Comparison of ENCODE assay signal across 12 mouse cellular contexts in genomic region chr19:37946696-37947095, GRCm38 (mm10).
DNase-seq lines count a peak whose midpoint lies in the region; ATAC-seq and TF ChIP-seq lines count a peak whose summit lies in the region.
"Had no signal": no experiment of that assay in that cellular context is flagged by ENCODE, and none has a peak within 500 bp of the region (broad histone marks: within the 10 kb centered on the region; RNA-seq: fewer than 3 reads in every experiment).

No protein-coding gene starts in this region.

- 27% methylated on average over 4 of the region's 4 CpGs for WGBS in heart, postnatal 0 days
- WGBS in midbrain, embryonic 14.5 days = 21% methylated on average over 4 of the region's 4 CpGs
- WGBS in midbrain, embryonic 16.5 days = 19% methylated on average over 4 of the region's 4 CpGs
- 22% methylated on average over 4 of the region's 4 CpGs for WGBS in stomach, postnatal 0 days

- no peak overlapping the region for H3K4me2 ChIP-seq in heart, postnatal 0 days (ENCODE audit: low read depth, low read length)
- H3K4me2 ChIP-seq in midbrain, embryonic 14.5 days (ENCODE audit: low read length) = no peak overlapping the region
- no peak overlapping the region for H3K4me2 ChIP-seq in midbrain, embryonic 16.5 days (ENCODE audit: low read length)
- H3K4me2 ChIP-seq in stomach, postnatal 0 days (replicated peaks; ENCODE audit: low read depth) = no peak overlapping the region
- H3K4me2 ChIP-seq: embryonic facial prominence, embryonic 15.5 days; liver, embryonic 13.5 days; stomach, embryonic 15.5 days had no signal

- H3K9me3 ChIP-seq in heart, postnatal 0 days (replicated peaks; ENCODE audit: control insufficient read depth, low read length) = no peaks in the 10 kb centered on the region
- no peaks in the 10 kb centered on the region for H3K9me3 ChIP-seq in midbrain, embryonic 14.5 days (ENCODE audit: control insufficient read depth, low read length)
- H3K9me3 ChIP-seq in midbrain, embryonic 16.5 days (replicated peaks; ENCODE audit: control insufficient read depth, low read length, poor library complexity, severe bottlenecking) = no peaks in the 10 kb centered on the region
- no peaks in the 10 kb centered on the region for H3K9me3 ChIP-seq in stomach, postnatal 0 days (ENCODE audit: control insufficient read depth, low read length)
- H3K9me3 ChIP-seq: embryonic facial prominence, embryonic 15.5 days; liver, embryonic 13.5 days; stomach, embryonic 15.5 days had no signal

- no peak overlapping the region for H3K27ac ChIP-seq in heart, postnatal 0 days (ENCODE audit: low read depth)
- no peak overlapping the region for H3K27ac ChIP-seq in midbrain, embryonic 14.5 days (replicated peaks; ENCODE audit: low read depth, low read length)
- no peak overlapping the region for H3K27ac ChIP-seq in midbrain, embryonic 16.5 days (ENCODE audit: low read length)
- no peak overlapping the region for H3K27ac ChIP-seq in cortical plate, adult 2 months (ENCODE audit: insufficient read depth, low read length)
- H3K27ac ChIP-seq in stomach, postnatal 0 days (replicated peaks) = no peak overlapping the region
- H3K27ac ChIP-seq: embryonic facial prominence, embryonic 15.5 days; liver, embryonic 13.5 days; stomach, embryonic 15.5 days had no signal

- H3K27me3 ChIP-seq in heart, postnatal 0 days (ENCODE audit: control insufficient read depth, insufficient read depth, low read length) = no peaks in the 10 kb centered on the region
- no peaks in the 10 kb centered on the region for H3K27me3 ChIP-seq in midbrain, embryonic 14.5 days (ENCODE audit: control insufficient read depth, insufficient read depth, low read length)
- H3K27me3 ChIP-seq in midbrain, embryonic 16.5 days (ENCODE audit: control insufficient read depth, insufficient read depth, low read depth, low read length) = no peaks in the 10 kb centered on the region; the same call in 1 of the 2 replicates
- no peaks in the 10 kb centered on the region for H3K27me3 ChIP-seq in stomach, postnatal 0 days (ENCODE audit: control insufficient read depth, insufficient read depth, low read length)
- H3K27me3 ChIP-seq: embryonic facial prominence, embryonic 15.5 days; liver, embryonic 13.5 days; stomach, embryonic 15.5 days had no signal

- no peak overlapping the region for H3K4me3 ChIP-seq in heart, postnatal 0 days (ENCODE audit: low read depth, low read length)
- H3K4me3 ChIP-seq in midbrain, embryonic 14.5 days (replicated peaks; ENCODE audit: low read depth, low read length) = no peak overlapping the region
- H3K4me3 ChIP-seq in midbrain, embryonic 16.5 days (ENCODE audit: low read depth, low read length) = no peak overlapping the region
- H3K4me3 ChIP-seq in cortical plate, adult 2 months (ENCODE audit: insufficient read depth, low read length) = no peak overlapping the region
- H3K4me3 ChIP-seq in stomach, postnatal 0 days (ENCODE audit: low read depth, low read length) = no peak overlapping the region
- H3K4me3 ChIP-seq: embryonic facial prominence, embryonic 15.5 days; liver, embryonic 13.5 days; stomach, embryonic 15.5 days had no signal

- 0 out of 2 replicates have a peak, but pooled peaks have one; percentile 1 for TF ChIP-seq CTCF in heart, postnatal 0 days (IDR thresholded peaks at IDR 0.05; ENCODE audit: low read depth)
- TF ChIP-seq CTCF in cortical plate, adult 2 months (IDR thresholded peaks at IDR 0.05; ENCODE audit: extremely low read depth, insufficient read depth, low read length) = 0 out of 2 replicates have a peak, but pooled peaks have one; percentile 17
- peak; percentile 57 for TF ChIP-seq CTCF in stomach, postnatal 0 days (IDR thresholded peaks at IDR 0.05; ENCODE audit: low read depth)

- no peak for ATAC-seq in heart, postnatal 0 days (ENCODE audit: insufficient read depth, low read depth)
- ATAC-seq in midbrain, embryonic 14.5 days (ENCODE audit: low FRiP score, low TSS enrichment) = no peak
- no peak for ATAC-seq in midbrain, embryonic 16.5 days
- ATAC-seq in stomach, postnatal 0 days (ENCODE audit: low FRiP score, low TSS enrichment) = no peak

- TF ChIP-seq POLR2A in cortical plate, adult 2 months (IDR thresholded peaks at IDR 0.05; ENCODE audit: extremely low read depth, insufficient read depth, low read length) = no peak

- H3K4me1 ChIP-seq in heart, postnatal 0 days (ENCODE audit: control insufficient read depth, insufficient read depth) = no peaks in the 10 kb centered on the region
- H3K4me1 ChIP-seq in midbrain, embryonic 14.5 days (ENCODE audit: control insufficient read depth, insufficient read depth, low read length) = no peaks in the 10 kb centered on the region
- no peaks in the 10 kb centered on the region for H3K4me1 ChIP-seq in midbrain, embryonic 16.5 days (ENCODE audit: control insufficient read depth, insufficient read depth, low read length)
- no peaks in the 10 kb centered on the region for H3K4me1 ChIP-seq in cortical plate, adult 2 months (ENCODE audit: control insufficient read depth, insufficient read depth, low read length)
- H3K4me1 ChIP-seq in stomach, postnatal 0 days (replicated peaks; ENCODE audit: control insufficient read depth, insufficient read depth) = no peaks in the 10 kb centered on the region
- H3K4me1 ChIP-seq: embryonic facial prominence, embryonic 15.5 days; liver, embryonic 13.5 days; stomach, embryonic 15.5 days had no signal

- no peak for DNase-seq in heart, postnatal 0 days (ENCODE audit: low spot score)
- DNase-seq in heart, adult 8-10 months (ENCODE audit: low spot score) = no peak
- DNase-seq in midbrain, embryonic 14.5 days = peak; percentile 51
- DNase-seq in stomach, postnatal 0 days (ENCODE audit: low spot score) = no peak
- no peak for DNase-seq in urinary bladder, postnatal 25 days (ENCODE audit: low spot score)
- no peak for DNase-seq in natural killer cell, adult 2 months (ENCODE audit: low spot score in 2 of 2)
- DNase-seq: gastrocnemius, postnatal 36 days; liver, embryonic 13.5 days had no signal

- TF ChIP-seq EP300 in heart, postnatal 0 days (IDR thresholded peaks at IDR 0.05; ENCODE audit: low read depth) = no peak
- no peak for TF ChIP-seq EP300 in stomach, postnatal 0 days (optimal IDR thresholded peaks at IDR 0.05)

- no peaks in the 10 kb centered on the region for H3K36me3 ChIP-seq in heart, postnatal 0 days (replicated peaks; ENCODE audit: control insufficient read depth, insufficient read depth, low read length)
- no peaks in the 10 kb centered on the region for H3K36me3 ChIP-seq in midbrain, embryonic 14.5 days (ENCODE audit: control insufficient read depth, insufficient read depth, low read length)
- no peaks in the 10 kb centered on the region for H3K36me3 ChIP-seq in midbrain, embryonic 16.5 days (ENCODE audit: control insufficient read depth, insufficient read depth, low read length)
- H3K36me3 ChIP-seq in stomach, postnatal 0 days (ENCODE audit: control insufficient read depth, insufficient read depth, low read length) = peaks cover 13% of the 10 kb centered on the region
- H3K36me3 ChIP-seq: liver, embryonic 13.5 days had no signal

- H3K9ac ChIP-seq in heart, postnatal 0 days (replicated peaks; ENCODE audit: low read depth, low read length) = no peak overlapping the region
- H3K9ac ChIP-seq in midbrain, embryonic 14.5 days (replicated peaks; ENCODE audit: low read length) = no peak overlapping the region
- H3K9ac ChIP-seq in midbrain, embryonic 16.5 days (ENCODE audit: low read depth, low read length) = no peak overlapping the region
- no peak overlapping the region for H3K9ac ChIP-seq in stomach, postnatal 0 days (ENCODE audit: low read length)
- H3K9ac ChIP-seq: embryonic facial prominence, embryonic 15.5 days; liver, embryonic 13.5 days; stomach, embryonic 15.5 days had no signal

Comparison
In these comparisons a context has a peak if more than half of its experiments do, and no peak if none do; other contexts are left out.
1. CTCF ChIP-seq: peak in every context shown above with its lines; median percentile 57 in stomach, postnatal 0 days; 17 in cortical plate, adult 2 months; 1 in heart, postnatal 0 days.